Mouse (Mus musculus): ENCODE data around the gene Ndufs8.

DNA sequence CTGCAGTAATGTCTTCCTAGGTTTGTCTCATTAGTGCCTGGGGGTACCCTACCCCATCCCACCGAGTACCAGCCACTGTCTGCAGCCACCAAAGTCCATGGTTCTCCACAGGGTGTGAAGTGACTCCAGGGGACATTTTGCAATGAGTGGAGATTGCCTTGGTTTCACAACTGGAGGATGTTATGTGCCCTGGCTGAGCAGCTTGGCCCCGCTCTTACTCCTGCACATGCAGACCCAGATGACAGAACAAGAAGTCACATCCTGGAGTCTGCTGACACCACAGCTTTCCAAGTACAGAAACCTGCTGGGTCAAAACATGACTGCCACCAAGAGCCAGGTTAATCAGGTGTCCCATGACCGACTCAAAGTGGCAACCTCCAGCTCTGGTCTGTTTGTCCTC, 42.5 kb upstream of the Ndufs8 start:
- no peak for TF ChIP-seq EP300 (IDR thresholded peaks at IDR 0.05; ENCODE audit: low read depth)
- no peak for TF ChIP-seq CTCF (IDR thresholded peaks at IDR 0.05; ENCODE audit: low read depth)
